Mouse (Mus musculus) left cerebral cortex, postnatal 10 days (tissue): ENCODE results near the gene Cpm. TPM values are rescaled to one million over a fixed set of nuclear protein-coding genes. Genes with fewer than 3 reads are reported as not detected.
A peak's percentile ranks its signal among the peaks of the same experiment; 100 is the strongest.

Experiments used
- DNase-seq, 2 experiments: peaks; one replicate each; pipeline ENCODE4 v3.0.0; 2021 to 2022; ENCODE audit warnings: low spot score in 2 of 2, mixed read lengths in 1 of 2; ENCODE audit errors: extremely low spot score in 1 of 2
- intact Hi-C: fragments of 180-260 bp; cut with DNase I; formaldehyde crosslinking; loops from one replicate; pipeline ENCODE4 v1.15.1; 2025
- total RNA-seq, 2 experiments: library from RNA; stranded (reverse); gene quantifications; 2 replicates each; pipeline ENCODE4 v1.2.3; 2021

The Cpm gene
- total RNA-seq, 2 experiments from 2014 or later, result 2.0 to 3.3 TPM

DNA sequence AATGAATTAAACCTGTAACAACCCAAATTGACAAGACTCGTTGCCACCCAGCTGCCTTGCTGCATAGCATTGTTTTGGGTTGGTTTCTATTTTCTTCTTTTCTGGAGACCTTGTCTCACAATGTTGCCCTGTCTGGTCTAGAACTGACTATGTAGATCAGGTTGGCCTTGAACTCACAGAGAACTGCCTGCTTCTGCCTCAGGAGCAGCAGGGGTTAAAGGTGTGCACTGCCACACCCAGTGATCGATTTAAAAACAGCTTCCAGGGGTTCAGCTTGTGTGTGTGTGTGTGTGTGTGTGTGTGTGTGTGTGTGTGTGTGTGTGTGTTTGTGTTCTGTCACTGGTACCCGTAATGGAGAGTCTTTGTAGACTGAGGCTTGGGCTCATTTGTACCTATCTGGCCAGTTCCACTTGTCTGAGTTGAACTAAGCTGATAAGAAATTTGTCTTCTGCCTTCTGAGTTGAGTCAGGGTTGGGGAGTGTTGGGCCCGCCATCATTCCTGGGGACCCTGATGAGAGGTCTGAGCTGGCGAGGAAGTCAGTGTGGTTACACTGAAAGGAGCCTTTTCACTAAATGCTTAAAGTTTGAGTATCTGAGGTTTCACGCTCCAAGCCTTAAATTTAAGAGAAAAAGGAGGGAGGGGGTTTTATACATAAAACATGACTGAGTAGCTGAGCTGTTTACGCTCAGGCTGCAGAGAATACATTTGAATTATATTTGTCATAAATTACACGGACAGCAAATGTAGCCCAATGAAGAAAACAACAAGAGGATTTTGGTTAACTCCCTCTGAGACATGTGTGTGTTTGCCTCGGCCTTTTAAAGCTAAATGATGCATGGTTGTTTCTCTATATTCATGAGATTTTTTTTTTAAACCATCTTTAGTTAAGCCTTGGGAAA, 36.3 kb downstream of the Cpm start:
- no peak for DNase-seq
- intact Hi-C loops, result no loop called here

- intact Hi-C loops, result no loop called here
- DNase-seq, result no peak
Observed at GRCm38 (mm10) chr10:117666361-117666760, 37.1 kb downstream of the Cpm start.

DNA sequence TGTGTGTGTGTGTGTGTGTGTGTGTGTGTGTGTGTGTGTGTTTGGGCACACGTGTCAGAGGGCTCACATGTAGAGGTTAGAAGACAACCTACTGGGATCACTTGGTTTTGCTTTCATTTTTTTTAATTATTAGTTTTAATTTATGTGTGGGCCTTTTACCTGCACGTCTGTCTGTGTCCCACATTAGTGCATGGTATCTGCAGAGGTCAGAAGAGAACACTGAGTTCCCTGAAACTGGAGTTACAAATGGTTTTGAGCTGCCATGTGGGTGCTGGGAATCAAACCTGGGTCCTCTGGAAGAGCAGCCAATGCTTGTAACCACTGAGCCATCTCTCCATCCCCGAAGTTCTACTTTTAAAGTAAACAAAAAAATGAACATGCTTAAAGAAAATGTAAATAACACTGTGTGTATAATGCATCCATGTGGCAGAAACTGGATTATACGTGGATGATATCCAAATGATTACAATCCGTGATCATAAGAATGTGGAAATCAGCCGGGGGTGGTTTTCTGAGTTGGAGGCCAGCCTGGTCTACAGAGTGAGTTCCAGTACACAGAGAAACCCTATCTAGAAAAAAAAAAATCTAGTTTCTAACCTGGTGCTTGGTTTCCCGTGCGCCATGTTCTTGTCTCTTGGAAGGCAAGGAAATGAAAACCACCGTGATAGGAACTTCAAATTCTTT, 37.8 kb downstream of the Cpm start:
- intact Hi-C loops, result no loop called here
- no peak for DNase-seq

GRCm38 (mm10) chr10:117667663-117668507, 38.6 kb downstream of the Cpm start:
- no peak for DNase-seq
- intact Hi-C loops, result no loop called here

DNA sequence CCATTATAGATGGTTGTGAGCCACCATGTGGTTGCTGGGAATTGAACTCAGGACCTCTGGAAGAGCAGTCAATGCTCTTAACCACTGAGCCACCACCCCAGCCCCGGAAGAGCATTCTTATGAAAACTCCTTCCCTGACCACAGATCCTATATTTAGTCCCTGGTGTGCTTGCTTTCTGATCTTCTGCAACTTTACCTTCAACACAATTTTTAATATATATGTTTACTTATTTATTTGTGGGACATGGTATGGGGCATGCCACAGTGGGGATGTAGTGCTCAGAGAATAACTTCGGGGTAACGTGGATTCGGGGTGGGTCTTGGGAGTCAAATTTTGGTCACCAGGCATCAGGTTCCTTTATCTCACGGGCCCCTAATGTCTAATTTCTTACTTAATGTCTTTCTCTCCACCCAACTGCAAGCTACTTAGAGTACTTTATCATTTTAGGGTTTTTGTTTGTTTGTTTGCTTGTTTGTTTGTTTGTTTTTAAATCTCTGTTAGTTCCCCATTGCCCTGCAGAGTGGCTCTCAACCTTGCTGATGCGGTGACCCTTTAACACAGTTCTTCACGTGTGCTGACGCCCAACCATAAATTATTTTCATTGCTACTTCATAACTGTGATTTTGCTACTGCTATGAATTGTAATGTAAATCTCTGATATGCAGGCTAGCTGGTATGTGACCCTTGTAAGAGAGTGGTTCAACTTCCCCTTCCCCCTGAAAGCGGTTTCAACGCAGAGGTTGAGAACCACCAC, 39.4 kb downstream of the Cpm start:
- intact Hi-C loops, result no loop called here

GRCm38 (mm10) chr10:117669449-117670090, 40.3 kb downstream of the Cpm start:
- intact Hi-C loops, result no loop called here
- no peak for DNase-seq

More for the DNA sequence above, 39.4 kb downstream of the Cpm start:
- DNase-seq, result no peak

- DNase-seq, result no peak
- intact Hi-C loops, result no loop called here
Observed at GRCm38 (mm10) chr10:117670092-117670491, 40.8 kb downstream of the Cpm start.

DNA sequence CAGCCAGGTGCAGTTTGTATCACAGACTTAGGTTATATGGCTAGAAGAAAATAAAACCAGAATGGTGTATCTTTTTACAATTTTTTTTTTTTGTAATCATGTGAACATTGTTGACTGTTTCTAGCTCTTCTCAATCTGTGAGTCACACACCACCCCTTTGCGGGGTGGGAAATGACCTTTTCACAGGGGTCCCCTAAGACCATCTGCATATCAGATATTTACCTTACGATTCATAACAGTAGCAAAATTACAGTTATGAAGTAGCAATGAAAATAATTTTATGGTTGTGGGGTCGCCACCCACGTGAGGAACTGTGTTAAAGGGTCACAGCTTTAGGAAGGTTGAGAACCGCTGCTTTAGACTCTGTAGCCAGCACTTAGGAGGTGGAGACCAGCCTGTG, 41.5 kb downstream of the Cpm start:
- intact Hi-C loops, result no loop called here
- no peak for DNase-seq

GRCm38 (mm10) chr10:117671266-117671665, 42.0 kb downstream of the Cpm start:
- intact Hi-C loops, result no loop called here
- DNase-seq, result no peak

- no peak for DNase-seq
- intact Hi-C loops, result no loop called here
Observed at GRCm38 (mm10) chr10:117671930-117672666, 42.8 kb downstream of the Cpm start.

GRCm38 (mm10) chr10:117672693-117673092, 43.4 kb downstream of the Cpm start:
- intact Hi-C loops, result no loop called here
- peak in 1 of 2 experiments; percentile 53 for DNase-seq

- intact Hi-C loops, result no loop called here
Observed at GRCm38 (mm10) chr10:117673913-117674312, 44.6 kb downstream of the Cpm start.

DNA sequence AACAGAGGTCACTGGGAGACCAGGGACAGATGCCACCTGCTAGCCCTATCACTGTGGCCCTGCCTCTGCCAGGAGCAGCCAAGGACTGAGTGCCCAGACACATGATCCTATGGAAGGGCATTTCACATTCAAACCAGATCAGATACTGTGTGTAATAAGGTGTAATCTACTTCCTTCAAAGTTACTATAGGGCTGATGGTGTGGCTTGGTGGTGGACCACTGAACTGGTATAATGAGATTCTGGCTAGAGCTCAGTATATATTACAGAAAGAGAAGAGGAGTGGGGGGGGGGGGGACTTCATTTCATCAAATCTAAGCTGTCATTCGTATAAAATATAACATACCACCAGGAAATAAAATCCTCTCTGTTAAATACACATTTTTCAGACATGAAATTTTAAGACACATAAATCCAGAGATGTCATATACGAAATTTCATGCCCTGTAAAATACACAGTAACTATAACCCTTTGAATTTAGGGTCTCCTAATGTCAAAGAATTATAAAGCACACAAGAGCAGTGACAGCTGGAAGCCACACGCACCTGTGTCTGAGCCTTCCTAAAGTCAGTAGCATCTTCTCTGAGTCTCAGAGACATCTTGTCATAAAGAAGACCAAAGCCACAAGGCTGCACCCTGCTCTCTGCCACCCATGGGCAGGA, 45.2 kb downstream of the Cpm start:
- intact Hi-C loops, result loop anchor here (5.0 kb wide), 2 partner anchors 157 to 452 kb away; partner anchors contain the start of gene Yeats4
- no peak for DNase-seq

More at GRCm38 (mm10) chr10:117673913-117674312, 44.6 kb downstream of the Cpm start:
- DNase-seq, result no peak

- intact Hi-C loops, result loop anchor here (2.0 to 5.0 kb wide), 3 partner anchors 158 to 453 kb away; partner anchors contain the start of gene Yeats4
- peak; percentile 88 to 91 for DNase-seq
Observed at GRCm38 (mm10) chr10:117675096-117676035, 46.1 kb downstream of the Cpm start.

- DNase-seq, result peak; percentile 34 to 58
- intact Hi-C loops, result loop anchor here (2.0 to 5.0 kb wide), 3 partner anchors 159 to 454 kb away; partner anchors contain the start of gene Yeats4
Observed at GRCm38 (mm10) chr10:117676036-117676643, 46.8 kb downstream of the Cpm start.
